14 mouse cellular contexts compared by ENCODE assay signal in genomic region chr10:79729357-79729965, GRCm38 (mm10). TPM values are rescaled to one million over a fixed set of nuclear protein-coding genes. Genes with fewer than 3 reads are reported as not detected.
DNase-seq lines count a peak whose midpoint lies in the region; ATAC-seq and TF ChIP-seq lines count a peak whose summit lies in the region.
"Had no signal": no experiment of that assay in that cellular context is flagged by ENCODE, and none has a peak within 500 bp of the region (broad histone marks: within the 10 kb centered on the region; RNA-seq: fewer than 3 reads in every experiment).

No protein-coding gene starts in this region.

- peaks cover 11% of the 10 kb centered on the region for H3K4me1 ChIP-seq in cerebellum, adult 2 months (ENCODE audit: control insufficient read depth, insufficient read depth, low read length)
- peaks cover 6% of the 10 kb centered on the region for H3K4me1 ChIP-seq in heart, embryonic 13.5 days
- H3K4me1 ChIP-seq in heart, embryonic 11.5 days (ENCODE audit: control insufficient read depth, insufficient read depth, low read length) = no peaks in the 10 kb centered on the region
- H3K4me1 ChIP-seq: limb, embryonic 12.5 days had no signal

- peak; percentile 12; the same call in 1 of the 2 replicates for ATAC-seq in heart, embryonic 13.5 days (ENCODE audit: extremely low read depth, insufficient number of reproducible peaks, low FRiP score, low TSS enrichment)
- no peak; the same call in 1 of the 2 replicates for ATAC-seq in heart, embryonic 11.5 days (replicated peaks; ENCODE audit: insufficient number of reproducible peaks, low FRiP score, low TSS enrichment)

- H3K27ac ChIP-seq in cerebellum, adult 2 months (ENCODE audit: insufficient read depth, low read length) = no peak overlapping the region; the same call in 1 of the 2 replicates
- no peak overlapping the region for H3K27ac ChIP-seq in heart, embryonic 13.5 days (replicated peaks)
- H3K27ac ChIP-seq in heart, embryonic 11.5 days (ENCODE audit: low read depth, low read length) = no peak overlapping the region
- H3K27ac ChIP-seq: hindbrain, embryonic 10.5 days; kidney, embryonic 15.5 days; limb, embryonic 12.5 days had no signal

- peaks cover 4% of the 10 kb centered on the region; the same call in 1 of the 2 replicates for H3K9me3 ChIP-seq in heart, embryonic 13.5 days
- H3K9me3 ChIP-seq in heart, embryonic 11.5 days (replicated peaks; ENCODE audit: control insufficient read depth, low read length) = no peaks in the 10 kb centered on the region
- H3K9me3 ChIP-seq: kidney, embryonic 15.5 days had no signal

- no peaks in the 10 kb centered on the region for H3K27me3 ChIP-seq in cerebellum, adult 2 months (ENCODE audit: control insufficient read depth, insufficient read depth, low read length)
- H3K27me3 ChIP-seq in heart, embryonic 13.5 days (replicated peaks) = peaks cover 15% of the 10 kb centered on the region
- H3K27me3 ChIP-seq in heart, embryonic 11.5 days (ENCODE audit: control insufficient read depth, insufficient read depth, low read length) = no peaks in the 10 kb centered on the region; the same call in 1 of the 2 replicates
- H3K27me3 ChIP-seq: kidney, embryonic 15.5 days had no signal

- H3K4me3 ChIP-seq in cerebellum, adult 2 months (replicated peaks; ENCODE audit: insufficient read depth, low read depth, low read length) = no peak overlapping the region
- no peak overlapping the region for H3K4me3 ChIP-seq in heart, embryonic 13.5 days
- H3K4me3 ChIP-seq in heart, embryonic 11.5 days (ENCODE audit: low read depth, low read length) = no peak overlapping the region
- H3K4me3 ChIP-seq: hindbrain, embryonic 10.5 days; kidney, embryonic 15.5 days; limb, embryonic 12.5 days had no signal

- 16% methylated on average over 13 of the region's 13 CpGs for WGBS in cerebellum, adult 2 months
- WGBS in heart, embryonic 13.5 days = 65% methylated on average over 13 of the region's 13 CpGs
- WGBS in heart, embryonic 11.5 days (ENCODE audit: insufficient replicate concordance) = 81% methylated on average over 13 of the region's 13 CpGs

- H3K4me2 ChIP-seq in heart, embryonic 13.5 days = no peak overlapping the region
- H3K4me2 ChIP-seq in heart, embryonic 11.5 days = no peak overlapping the region
- H3K4me2 ChIP-seq: kidney, embryonic 15.5 days; limb, embryonic 12.5 days had no signal

- no peak overlapping the region for H3K9ac ChIP-seq in heart, embryonic 13.5 days
- H3K9ac ChIP-seq in heart, embryonic 11.5 days (ENCODE audit: low read depth, low read length) = no peak overlapping the region
- H3K9ac ChIP-seq: kidney, embryonic 15.5 days; limb, embryonic 12.5 days had no signal

- DNase-seq in cerebellum, adult 2 months = peak; percentile 53 to 58
- DNase-seq in cerebellum, adult 18-20 months = no peak
- DNase-seq in ovary, postnatal 36 days (ENCODE audit: low spot score) = peak; percentile 53
- DNase-seq in ovary, postnatal 10 days (ENCODE audit: low spot score) = no peak
- peak; percentile 73 for DNase-seq in skeletal muscle tissue, adult 2 months (ENCODE audit: low read depth, low spot score)
- DNase-seq in adrenal gland, adult 2 months = no peak
- DNase-seq: adrenal gland, postnatal 14 days; lung, postnatal 36 days; thymus, postnatal 4 days had no signal

- TF ChIP-seq CTCF in cerebellum, adult 2 months (IDR thresholded peaks at IDR 0.05; ENCODE audit: borderline replicate concordance, insufficient read depth, low read depth, low read length) = no peak

- TF ChIP-seq POLR2A in cerebellum, adult 2 months (IDR thresholded peaks at IDR 0.05; ENCODE audit: borderline replicate concordance, insufficient read depth, low read length) = no peak

- peaks cover 14% of the 10 kb centered on the region for H3K36me3 ChIP-seq in heart, embryonic 13.5 days
- H3K36me3 ChIP-seq in heart, embryonic 11.5 days (ENCODE audit: control insufficient read depth, insufficient read depth, low read length) = 0 out of 2 replicates have a peak, but pooled peaks cover 3% of the 10 kb centered on the region

RNA-seq across cellular contexts. Expression of gene Hcn2, which starts 13.0 kb away (rescaled TPM):
- polyA plus RNA-seq in cerebellum, adult 2 months (2012; rRNA removed) = 227 and 270 TPM in 2 replicates
- polyA plus RNA-seq in heart, embryonic 13.5 days (2015; fragmentation: Nextera tagmentation; extraction: Ambion mirVana) = 0.06 and 0.09 TPM in 2 replicates
- polyA plus RNA-seq in heart, embryonic 11.5 days (2014; fragmentation: Nextera tagmentation; extraction: Ambion mirVana) = 0.13 and 0.14 TPM in 2 replicates
- total RNA-seq in adrenal gland, adult 2 months (2021) = 1 to 10 TPM; 5.9 to 6.0 TPM
- 20.2 and 27.8 TPM in 2 replicates for polyA plus RNA-seq in adrenal gland, adult 2 months (2012; rRNA removed)

RNA-seq across cellular contexts. Expression of gene Polrmt, which starts 16.9 kb away (rescaled TPM):
- polyA plus RNA-seq in cerebellum, adult 2 months (2012; rRNA removed) = 74.7 and 80.4 TPM in 2 replicates
- polyA plus RNA-seq in heart, embryonic 13.5 days (2015; fragmentation: Nextera tagmentation; extraction: Ambion mirVana) = 30.2 and 30.9 TPM in 2 replicates
- 22.7 and 23.6 TPM in 2 replicates for polyA plus RNA-seq in heart, embryonic 11.5 days (2014; fragmentation: Nextera tagmentation; extraction: Ambion mirVana)
- total RNA-seq in adrenal gland, adult 2 months (2021) = 10 to 100 TPM; 55.4 to 62.8 TPM
- 87.6 and 89.0 TPM in 2 replicates for polyA plus RNA-seq in adrenal gland, adult 2 months (2012; rRNA removed)

RNA-seq across cellular contexts. Expression of gene Bsg, which starts 25.2 kb away (rescaled TPM):
- 1,261 and 1,264 TPM in 2 replicates for polyA plus RNA-seq in cerebellum, adult 2 months (2012; rRNA removed)
- polyA plus RNA-seq in heart, embryonic 13.5 days (2015; fragmentation: Nextera tagmentation; extraction: Ambion mirVana) = 1,093 and 1,212 TPM in 2 replicates
- 1,233 and 1,252 TPM in 2 replicates for polyA plus RNA-seq in heart, embryonic 11.5 days (2014; fragmentation: Nextera tagmentation; extraction: Ambion mirVana)
- 100 to 1,000 TPM; 588 to 674 TPM for total RNA-seq in adrenal gland, adult 2 months (2021)
- 314 and 321 TPM in 2 replicates for polyA plus RNA-seq in adrenal gland, adult 2 months (2012; rRNA removed)

RNA-seq across cellular contexts. Expression of gene Fgf22, which starts 25.4 kb away (rescaled TPM):
- polyA plus RNA-seq in cerebellum, adult 2 months (2012; rRNA removed) = 10.6 and 11.1 TPM in 2 replicates
- polyA plus RNA-seq in heart, embryonic 13.5 days (2015; fragmentation: Nextera tagmentation; extraction: Ambion mirVana) = 0.17 TPM in 1 of 2 replicates, not detected in the other
- polyA plus RNA-seq in heart, embryonic 11.5 days (2014; fragmentation: Nextera tagmentation; extraction: Ambion mirVana) = 0.26 TPM in 1 of 2 replicates, not detected in the other
- total RNA-seq in adrenal gland, adult 2 months (2021) = not detected
- polyA plus RNA-seq in adrenal gland, adult 2 months (2012; rRNA removed) = 0.18 and 0.68 TPM in 2 replicates
- total RNA-seq: adrenal gland, postnatal 14 days had no signal

RNA-seq across cellular contexts. Expression of gene Rnf126, which starts 37.3 kb away (rescaled TPM):
- 126 and 127 TPM in 2 replicates for polyA plus RNA-seq in cerebellum, adult 2 months (2012; rRNA removed)
- 61.4 and 66.3 TPM in 2 replicates for polyA plus RNA-seq in heart, embryonic 13.5 days (2015; fragmentation: Nextera tagmentation; extraction: Ambion mirVana)
- 63.1 and 69.0 TPM in 2 replicates for polyA plus RNA-seq in heart, embryonic 11.5 days (2014; fragmentation: Nextera tagmentation; extraction: Ambion mirVana)
- 10 to 100 TPM; 51.6 to 51.8 TPM for total RNA-seq in adrenal gland, adult 2 months (2021)
- 222 and 226 TPM in 2 replicates for polyA plus RNA-seq in adrenal gland, adult 2 months (2012; rRNA removed)

Comparison
In these comparisons a context has a peak if more than half of its experiments do, and no peak if none do; other contexts are left out.
1. DNase-seq: peak in cerebellum, adult 2 months (2 of 2), ovary, postnatal 36 days (single experiment) and skeletal muscle tissue, adult 2 months (single experiment); none in cerebellum, adult 18-20 months (0 of 2), ovary, postnatal 10 days (single experiment) and adrenal gland, adult 2 months (single experiment).
2. RNA of gene Hcn2, which starts 13.0 kb away (polyA plus RNA-seq): 227 to 270 TPM in cerebellum, adult 2 months and 20.2 to 27.8 TPM in adrenal gland, adult 2 months; 0.13 to 0.14 TPM in heart, embryonic 11.5 days and 0.06 to 0.09 TPM in heart, embryonic 13.5 days; every median in the first group is over 10 times any median in the second.